Mouse (Mus musculus) hindbrain, embryonic 11.5 days (tissue): ENCODE data around the gene Aamp. TPM values are rescaled to one million over a fixed set of nuclear protein-coding genes. Genes with fewer than 3 reads are reported as not detected.

Experiments used
- ATAC-seq: fragments of 200-750 bp; cut with Nextera tagmentation; 2 replicates; pipeline ENCODE4 v1.8.0; 2017; ENCODE audit warnings: mild to moderate bottlenecking, moderate TSS enrichment, moderate library complexity; ENCODE audit not compliant: low FRiP score
- DNase-seq: peaks from one replicate; pipeline ENCODE4 v3.0.0-alpha.2; 2015; ENCODE audit warnings: low spot score
- H3K27ac ChIP-seq: fragments of 300-500 bp; sonication (generic); 2 replicates; pipeline ENCODE4 v1.5.1; 2014; ENCODE audit warnings: mild to moderate bottlenecking, low read depth, low read length
- H3K27me3 ChIP-seq: fragments of 300-500 bp; sonication (generic); 2 replicates; pipeline ENCODE4 v1.6.1; 2014; ENCODE audit warnings: mild to moderate bottlenecking, low read length, moderate library complexity, mixed read lengths; ENCODE audit not compliant: control insufficient read depth, insufficient read depth
- H3K36me3 ChIP-seq: fragments of 300-500 bp; sonication (generic); 2 replicates; pipeline ENCODE4 v1.6.1; 2014; ENCODE audit warnings: mild to moderate bottlenecking, low read length, moderate library complexity, mixed read lengths; ENCODE audit not compliant: control insufficient read depth, insufficient read depth
- H3K4me1 ChIP-seq: fragments of 300-500 bp; sonication (generic); replicated peaks from 2 replicates; pipeline ENCODE4 v1.6.1; 2014; ENCODE audit warnings: low read length, mixed read lengths; ENCODE audit not compliant: control insufficient read depth, insufficient read depth
- H3K4me2 ChIP-seq: fragments of 300-500 bp; sonication (generic); replicated peaks from 2 replicates; pipeline ENCODE4 v1.6.1; 2014; ENCODE audit warnings: mild to moderate bottlenecking, low read depth, low read length
- H3K4me3 ChIP-seq: fragments of 300-500 bp; sonication (generic); 2 replicates; pipeline ENCODE4 v1.5.1; 2014; ENCODE audit warnings: low read depth, low read length
- H3K9ac ChIP-seq: fragments of 300-500 bp; sonication (generic); 2 replicates; pipeline ENCODE4 v1.6.1; 2014; ENCODE audit warnings: low read depth, low read length
- H3K9me3 ChIP-seq: fragments of 300-500 bp; sonication (generic); 2 replicates; pipeline ENCODE4 v1.6.1; 2016; ENCODE audit warnings: low read length; ENCODE audit not compliant: control insufficient read depth
- WGBS: fragments of 180-500 bp; shearing (Covaris S2); extraction: QIAGEN DNeasy Blood & Tissue Kit; methylation state at CpG from one replicate; pipeline ENCODE4 v1.1.7; 2014; 5-methylcytosine and 5-hydroxymethylcytosine counted together
- polyA plus RNA-seq: library from polyadenylated mRNA; unstranded; fragments of >200 nt; fragmentation: Nextera tagmentation; extraction: Ambion mirVana; gene quantifications from 2 replicates; pipeline ENCODE4 v1.2.1, GENCODE M21; 2014

Aamp gene
- polyA plus RNA-seq, 1 experiment from 2014 or later, result 189 TPM

GRCm38 (mm10) chr1:74256782-74257181 is 27.8 kb downstream of the Aamp start:
- ATAC-seq (no peak), DNase-seq (no peak)
- Histone ChIP-seq H3K4me3 (no peak overlapping the region), H3K4me2 (no peak overlapping the region), H3K36me3 (peaks cover 5% of the 10 kb centered on the region), H3K9me3 (no peaks in the 10 kb centered on the region), H3K9ac (no peak overlapping the region), H3K27ac (no peak overlapping the region), H3K4me1 (no peaks in the 10 kb centered on the region), H3K27me3 (no peaks in the 10 kb centered on the region)
- WGBS, result 79% methylated on average over 4 of the region's 4 CpGs

GRCm38 (mm10) chr1:74255704-74256345 is 28.7 kb downstream of the Aamp start:
- H3K27me3 ChIP-seq, result no peaks in the 10 kb centered on the region
- DNase-seq, result no peak
- H3K4me3 ChIP-seq, result no peak overlapping the region
- no peak overlapping the region for H3K27ac ChIP-seq
- H3K9me3 ChIP-seq, result no peaks in the 10 kb centered on the region
- ATAC-seq, result no peak
- H3K9ac ChIP-seq, result no peak overlapping the region
- no peak overlapping the region for H3K4me2 ChIP-seq
- H3K36me3 ChIP-seq, result peaks cover 10% of the 10 kb centered on the region
- WGBS, result 96% methylated on average over 8 of the region's 8 CpGs
- no peaks in the 10 kb centered on the region for H3K4me1 ChIP-seq

- peaks cover 8% of the 10 kb centered on the region for H3K36me3 ChIP-seq
- H3K4me3 ChIP-seq, result no peak overlapping the region
- no peak overlapping the region for H3K27ac ChIP-seq
- 91% methylated on average over 4 of the region's 4 CpGs for WGBS
- H3K4me2 ChIP-seq, result no peak overlapping the region
- no peaks in the 10 kb centered on the region for H3K27me3 ChIP-seq
- no peak for DNase-seq
- no peak overlapping the region for H3K9ac ChIP-seq
- H3K4me1 ChIP-seq, result no peaks in the 10 kb centered on the region
- no peaks in the 10 kb centered on the region for H3K9me3 ChIP-seq
- no peak for ATAC-seq
These were observed 34.4 kb downstream of the Aamp start for GRCm38 (mm10) chr1:74250096-74250495.

GRCm38 (mm10) chr1:74249331-74249980 is 35.1 kb downstream of the Aamp start:
- no peak overlapping the region for H3K27ac ChIP-seq
- no peak overlapping the region for H3K4me2 ChIP-seq
- no peak overlapping the region for H3K4me3 ChIP-seq
- no peaks in the 10 kb centered on the region for H3K27me3 ChIP-seq
- no peak for ATAC-seq
- WGBS, result 87% methylated on average over 5 of the region's 5 CpGs
- peaks cover 8% of the 10 kb centered on the region for H3K36me3 ChIP-seq
- H3K9ac ChIP-seq, result no peak overlapping the region
- DNase-seq, result no peak
- no peaks in the 10 kb centered on the region for H3K9me3 ChIP-seq
- H3K4me1 ChIP-seq, result no peaks in the 10 kb centered on the region

- no peak for ATAC-seq
- Histone ChIP-seq H3K9me3 (no peaks in the 10 kb centered on the region), H3K27me3 (no peaks in the 10 kb centered on the region), H3K27ac (no peak overlapping the region), H3K4me3 (no peak overlapping the region), H3K36me3 (peaks cover 8% of the 10 kb centered on the region), H3K9ac (no peak overlapping the region), H3K4me1 (no peaks in the 10 kb centered on the region), H3K4me2 (no peak overlapping the region)
- WGBS, result 83% methylated on average over 1 of the region's 1 CpGs
- DNase-seq, result no peak
These were observed 35.7 kb downstream of the Aamp start for GRCm38 (mm10) chr1:74248799-74249198.

GRCm38 (mm10) chr1:74245525-74245924 is 39.0 kb downstream of the Aamp start:
- Histone ChIP-seq H3K27me3 (no peaks in the 10 kb centered on the region), H3K9me3 (no peaks in the 10 kb centered on the region), H3K4me2 (no peak overlapping the region), H3K4me3 (no peak overlapping the region), H3K4me1 (no peaks in the 10 kb centered on the region), H3K36me3 (no peaks in the 10 kb centered on the region), H3K27ac (no peak overlapping the region), H3K9ac (no peak overlapping the region)
- WGBS, result 87% methylated on average over 2 of the region's 2 CpGs
- ATAC-seq (no peak), DNase-seq (no peak)

- no peak for ATAC-seq
- Histone ChIP-seq H3K4me2 (no peak overlapping the region), H3K4me1 (no peaks in the 10 kb centered on the region; the same call in 1 of the 2 replicates), H3K27ac (no peak overlapping the region), H3K9me3 (no peaks in the 10 kb centered on the region), H3K4me3 (no peak overlapping the region), H3K36me3 (no peaks in the 10 kb centered on the region), H3K9ac (no peak overlapping the region), H3K27me3 (no peaks in the 10 kb centered on the region)
- no peak for DNase-seq
- WGBS, result 92% methylated on average over 4 of the region's 4 CpGs
These were observed 43.7 kb downstream of the Aamp start for GRCm38 (mm10) chr1:74240832-74241231.

GRCm38 (mm10) chr1:74240311-74240710 is 44.2 kb downstream of the Aamp start:
- no peak overlapping the region for H3K9ac ChIP-seq
- DNase-seq, result no peak
- no peaks in the 10 kb centered on the region; the same call in 1 of the 2 replicates for H3K4me1 ChIP-seq
- WGBS, result 87% methylated on average over 6 of the region's 6 CpGs
- H3K4me3 ChIP-seq, result no peak overlapping the region
- H3K36me3 ChIP-seq, result no peaks in the 10 kb centered on the region
- no peaks in the 10 kb centered on the region for H3K9me3 ChIP-seq
- no peak overlapping the region for H3K4me2 ChIP-seq
- H3K27ac ChIP-seq, result no peak overlapping the region
- no peaks in the 10 kb centered on the region for H3K27me3 ChIP-seq
- no peak for ATAC-seq

- WGBS, result 79% methylated on average over 11 of the region's 11 CpGs
- no peaks in the 10 kb centered on the region for H3K27me3 ChIP-seq
- DNase-seq (no peak), ATAC-seq (no peak)
- H3K36me3 ChIP-seq, result no peaks in the 10 kb centered on the region
- no peaks in the 10 kb centered on the region; the same call in 1 of the 2 replicates for H3K4me1 ChIP-seq
- no peak overlapping the region for H3K27ac ChIP-seq
- no peak overlapping the region for H3K4me3 ChIP-seq
- H3K9ac ChIP-seq, result no peak overlapping the region
- H3K9me3 ChIP-seq, result no peaks in the 10 kb centered on the region
- H3K4me2 ChIP-seq, result no peak overlapping the region
These were observed 44.9 kb downstream of the Aamp start for GRCm38 (mm10) chr1:74239618-74240017.
